Mouse (Mus musculus) spleen, adult 10 weeks (tissue): ENCODE data around the gene Fbxo5. TPM values are rescaled to one million over a fixed set of nuclear protein-coding genes. Genes with fewer than 3 reads are reported as not detected.

ENCODE experiments used
- polyA plus RNA-seq: library from polyadenylated mRNA; stranded (reverse); fragments of 350-450 nt; fragmentation: Illumina TruSeq; extraction: RNeasy Lipid Tissue Mini Kit (QIAGEN cat#74804); gene quantifications from one replicate; pipeline ENCODE4 v1.2.3, GENCODE M21; 2015; ENCODE audit warnings: low replicate concordance; ENCODE audit not compliant: insufficient read depth

Fbxo5 gene
- polyA plus RNA-seq = 29.3 TPM

GRCm38 (mm10) chr10:5805243-5805730 is at the start of gene Fbxo5:
TSS of gene Fbxo5 (minus strand) at chr10:5805600.

GRCm38 (mm10) chr10:5823740-5824491 is 18.5 kb upstream of the Fbxo5 start, which contains the start of gene Mtrf1l:
TSS of gene Mtrf1l (minus strand) at chr10:5823910.

Other genes with a start within 250 kb of the Fbxo5 start
- 3.7 TPM for gene Myct1, start 211.8 kb downstream of the Fbxo5 start, polyA plus RNA-seq
- not detected for gene Vip, start 166.4 kb downstream of the Fbxo5 start, polyA plus RNA-seq
- 29.0 TPM for gene Mtrf1l, start 18.3 kb upstream of the Fbxo5 start, polyA plus RNA-seq
- 0.99 TPM for gene Rgs17, start 116.8 kb upstream of the Fbxo5 start, polyA plus RNA-seq